Mouse (Mus musculus) layer of hippocampus, postnatal 36 days (tissue): ENCODE data around the gene Cdyl. TPM values are rescaled to one million over a fixed set of nuclear protein-coding genes. Genes with fewer than 3 reads are reported as not detected.

Experiments
- DNase-seq, 2 experiments: peaks; one replicate each; pipeline ENCODE4 v3.0.0; 2022
- total RNA-seq, 2 experiments: library from RNA; stranded (reverse); gene quantifications; 2 replicates each; pipeline ENCODE4 v1.2.3; 2021

Cdyl gene
- total RNA-seq, 2 experiments from 2014 or later, result 24.6 to 27.8 TPM

DNA sequence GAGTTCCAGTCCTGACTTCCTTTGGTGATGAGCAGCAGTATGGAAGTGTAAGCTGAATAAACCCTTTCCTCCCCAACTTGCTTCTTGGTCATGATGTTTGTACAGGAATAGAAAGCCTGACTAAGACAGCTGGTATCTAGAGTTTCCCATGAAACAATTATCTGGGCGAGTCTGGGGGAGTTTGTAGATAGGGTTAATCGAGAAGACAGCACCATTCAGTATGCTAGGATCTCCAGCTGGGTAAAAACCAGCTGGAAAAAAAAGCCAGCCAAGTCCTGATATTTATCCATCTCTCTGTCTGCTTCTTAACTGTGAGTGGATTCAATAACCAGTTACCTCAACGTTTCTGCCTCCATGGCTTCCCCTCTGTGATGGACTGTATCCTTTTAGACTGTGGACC lies 104.9 kb downstream of the Cdyl start:
- no peak for DNase-seq

- DNase-seq, result no peak
These were observed 106.2 kb downstream of the Cdyl start for GRCm38 (mm10) chr13:35765817-35766216.

DNA sequence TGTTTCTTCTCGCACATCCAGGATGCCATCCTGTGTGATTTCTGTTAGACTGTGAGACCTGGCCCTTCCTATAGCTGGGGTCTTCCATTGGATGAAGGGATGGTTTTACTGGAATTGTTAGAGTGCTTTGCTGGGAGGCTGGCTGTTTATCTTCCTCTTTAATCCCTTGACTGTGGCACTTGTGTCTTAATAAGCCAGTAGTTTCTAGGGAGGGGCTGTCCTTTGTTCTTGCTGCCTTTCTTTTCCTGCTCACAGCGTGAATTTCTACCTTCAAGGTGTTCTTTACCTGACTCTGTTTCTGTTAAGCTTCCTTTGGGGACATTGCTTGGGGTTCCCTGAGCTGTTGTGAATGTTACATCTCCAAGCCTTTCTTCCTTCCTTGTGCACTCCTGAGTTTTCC lies 110.0 kb downstream of the Cdyl start:
- no peak for DNase-seq

- no peak for DNase-seq
These were observed 110.8 kb downstream of the Cdyl start for GRCm38 (mm10) chr13:35770421-35770820.

DNA sequence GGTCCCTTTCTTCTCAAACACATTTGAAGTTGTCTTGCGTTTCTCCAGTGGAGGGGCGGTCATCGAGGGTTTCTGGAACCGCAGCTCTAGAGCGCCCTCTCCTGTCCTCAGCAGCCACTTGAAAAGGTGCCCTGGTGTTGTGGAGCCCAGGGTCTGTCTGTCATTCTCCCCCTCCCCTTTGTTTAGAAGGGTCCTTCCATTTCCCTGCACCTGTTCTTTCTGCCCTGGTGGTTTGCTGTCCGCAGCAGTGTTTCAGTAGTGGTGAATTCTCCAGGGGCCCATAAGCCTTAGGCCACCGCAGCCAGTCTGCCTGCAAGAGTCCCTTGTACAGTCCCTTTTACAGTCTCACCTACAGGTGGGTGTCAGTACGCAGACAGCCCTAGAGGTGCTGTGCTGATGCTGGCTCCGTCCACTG lies 112.3 kb downstream of the Cdyl start:
- peak; percentile 40 to 51 for DNase-seq

- DNase-seq, result no peak
These were observed 114.1 kb downstream of the Cdyl start for GRCm38 (mm10) chr13:35773763-35774162.

DNA sequence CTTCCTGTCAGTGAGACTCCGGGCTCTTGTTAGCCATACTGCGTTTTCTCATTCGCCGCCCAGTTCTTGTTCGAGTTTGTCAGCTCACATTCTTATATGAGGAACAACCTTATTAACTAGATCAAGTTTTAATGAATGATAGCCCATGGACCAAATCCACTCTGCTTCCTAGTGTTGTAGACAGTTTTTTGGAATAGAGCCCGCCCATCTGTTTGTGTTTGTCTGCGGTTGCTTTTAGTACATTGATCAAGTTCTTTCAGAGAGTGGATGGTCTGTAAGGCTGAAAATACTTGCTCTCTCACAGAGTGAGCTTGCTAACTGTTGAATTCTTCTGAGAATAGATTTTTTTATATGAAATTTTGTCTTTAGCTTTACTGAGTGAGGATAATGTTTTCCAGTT lies 116.5 kb downstream of the Cdyl start:
- DNase-seq, result peak in 1 of 2 experiments; percentile 31

DNA sequence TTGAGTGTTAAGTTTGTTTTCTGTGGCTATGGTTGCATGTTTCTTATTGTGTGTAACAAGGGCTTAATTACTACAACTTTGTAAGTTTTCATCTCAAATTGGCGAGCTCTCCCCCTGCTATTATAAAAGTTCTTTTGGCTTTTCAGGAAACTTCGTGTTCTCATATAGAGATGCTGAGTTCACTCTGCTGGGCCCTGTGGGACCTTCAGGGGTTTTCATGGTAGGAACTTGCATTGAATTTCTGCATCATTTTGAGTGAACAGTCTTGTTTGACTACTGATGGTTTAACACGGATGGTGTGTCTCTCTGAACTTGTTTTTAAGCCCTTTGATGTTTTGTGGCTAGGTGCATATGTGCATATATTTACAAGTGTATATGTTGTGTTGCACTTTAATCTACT lies 121.1 kb downstream of the Cdyl start:
- DNase-seq, result no peak

- no peak for DNase-seq
These were observed 122.1 kb downstream of the Cdyl start for GRCm38 (mm10) chr13:35781755-35782154.

- peak; percentile 22 to 37 for DNase-seq
These were observed 123.3 kb downstream of the Cdyl start for GRCm38 (mm10) chr13:35782949-35783348.

DNA sequence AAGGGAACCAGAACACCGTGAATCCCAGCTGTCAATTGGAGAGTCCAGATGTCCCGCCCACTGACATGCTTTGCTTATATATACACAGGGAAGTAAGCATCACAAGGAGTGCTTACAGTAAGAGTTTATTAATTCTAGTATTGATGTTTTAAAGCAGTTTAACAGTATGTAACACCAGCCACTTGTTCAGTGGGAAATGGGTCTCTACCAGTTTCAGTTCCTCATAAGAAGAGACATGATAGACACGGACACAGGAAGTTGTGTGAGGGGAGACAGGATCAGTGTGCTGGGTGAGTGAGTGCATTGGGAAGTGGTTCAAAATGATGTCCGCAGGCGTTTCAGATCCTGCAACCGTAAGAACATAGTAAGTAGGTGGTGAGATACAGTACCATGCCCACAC lies 123.9 kb downstream of the Cdyl start:
- DNase-seq, result no peak

- no peak for DNase-seq
These were observed 124.6 kb downstream of the Cdyl start for GRCm38 (mm10) chr13:35784281-35784680.

DNA sequence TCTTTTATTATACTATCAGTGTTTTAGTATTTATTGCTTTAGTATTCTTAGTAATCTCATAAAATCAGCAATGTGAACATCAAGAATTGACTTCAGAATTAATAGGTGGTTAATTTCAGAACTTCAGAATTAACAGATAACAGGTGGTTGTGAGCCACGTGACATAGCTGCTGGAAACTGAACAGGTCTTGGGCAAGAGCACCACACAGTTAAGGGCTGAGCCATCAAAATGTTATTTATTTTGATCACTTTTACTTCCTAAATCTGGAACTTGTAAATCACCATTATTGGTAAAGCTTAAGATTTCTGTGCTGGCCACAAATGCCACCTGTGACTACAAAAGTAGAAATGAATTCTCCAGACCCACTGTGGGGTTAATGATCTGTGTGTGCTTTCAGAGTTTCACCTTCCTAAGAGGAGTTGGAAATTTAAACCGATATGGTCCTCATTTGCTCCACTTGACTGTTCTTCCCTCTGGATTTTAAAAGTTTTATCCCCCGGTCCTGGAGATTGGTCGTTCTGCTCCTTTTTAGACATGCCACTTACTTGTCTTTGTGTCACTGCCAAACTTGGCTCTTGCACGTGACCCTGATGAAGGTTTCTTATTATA lies 125.8 kb downstream of the Cdyl start:
- no peak for DNase-seq

- no peak for DNase-seq
These were observed 127.2 kb downstream of the Cdyl start for GRCm38 (mm10) chr13:35786726-35787399.

GRCm38 (mm10) chr13:35789577-35789976 lies 129.9 kb downstream of the Cdyl start:
- no peak for DNase-seq

- no peak for DNase-seq
These were observed 130.8 kb downstream of the Cdyl start for GRCm38 (mm10) chr13:35790431-35790830.

DNA sequence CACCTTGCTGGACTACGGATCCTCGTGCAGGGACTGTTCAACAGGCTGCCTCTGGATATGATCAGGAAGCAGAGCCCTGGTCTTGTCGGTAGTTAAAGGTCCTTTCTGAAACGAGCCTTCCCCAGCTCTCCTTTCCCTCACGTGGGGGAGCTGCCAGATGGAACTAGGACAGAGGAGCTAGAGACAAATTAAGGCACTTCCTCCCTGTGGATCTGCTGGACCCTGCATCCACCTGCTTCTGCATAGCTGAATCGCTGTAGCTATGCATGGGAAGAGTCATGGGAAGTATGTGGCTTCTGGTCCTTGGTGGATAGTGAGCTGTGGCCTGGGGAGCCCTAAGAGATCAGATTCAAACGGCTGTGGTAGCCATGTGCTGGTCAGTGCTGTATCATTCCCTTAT lies 134.7 kb downstream of the Cdyl start:
- no peak for DNase-seq

DNA sequence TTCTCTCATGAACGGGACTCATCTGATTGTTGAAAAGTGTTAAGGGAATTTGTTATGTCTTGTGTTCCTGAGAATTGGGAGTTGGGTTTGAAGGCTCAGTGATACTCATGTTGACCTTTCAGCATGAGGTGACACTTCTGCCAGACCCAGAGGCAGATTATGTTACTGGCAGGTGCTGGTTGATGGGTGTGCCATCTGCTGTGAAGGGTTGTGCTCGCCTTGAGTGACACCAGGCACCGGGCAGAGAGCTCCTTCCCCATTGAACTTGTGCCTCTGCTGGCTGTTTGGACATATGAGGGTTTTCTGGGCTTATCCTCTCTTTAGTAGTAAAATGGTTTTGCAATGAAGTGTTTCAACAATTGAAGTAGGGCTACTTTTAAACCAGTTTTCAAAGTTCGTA lies 135.1 kb downstream of the Cdyl start:
- DNase-seq, result no peak

- no peak for DNase-seq
These were observed 136.3 kb downstream of the Cdyl start for GRCm38 (mm10) chr13:35795887-35796286.

DNA sequence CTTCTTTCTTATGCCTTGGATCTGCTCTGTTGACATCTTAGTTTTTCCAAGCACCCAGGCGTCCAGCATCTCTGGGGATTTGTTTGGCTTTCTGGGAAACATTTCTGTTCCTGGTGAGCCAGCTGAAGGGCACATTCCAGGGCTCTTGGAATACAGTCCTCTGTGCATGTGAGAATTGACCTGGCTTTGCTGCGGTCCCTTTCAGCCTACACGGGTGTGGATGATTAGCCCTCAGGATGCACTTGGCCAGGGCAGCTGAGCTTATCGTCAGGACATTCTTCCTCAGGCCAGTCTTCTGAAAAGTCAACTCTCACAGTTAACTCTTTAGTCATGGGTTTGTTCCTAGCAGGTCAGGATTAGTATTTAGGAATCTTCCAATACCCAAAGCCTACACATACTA lies 136.7 kb downstream of the Cdyl start:
- no peak for DNase-seq

- no peak for DNase-seq
These were observed 138.3 kb downstream of the Cdyl start for GRCm38 (mm10) chr13:35797811-35798522.

GRCm38 (mm10) chr13:35798645-35799044 lies 139.0 kb downstream of the Cdyl start:
- peak; percentile 19 to 30 for DNase-seq

DNA sequence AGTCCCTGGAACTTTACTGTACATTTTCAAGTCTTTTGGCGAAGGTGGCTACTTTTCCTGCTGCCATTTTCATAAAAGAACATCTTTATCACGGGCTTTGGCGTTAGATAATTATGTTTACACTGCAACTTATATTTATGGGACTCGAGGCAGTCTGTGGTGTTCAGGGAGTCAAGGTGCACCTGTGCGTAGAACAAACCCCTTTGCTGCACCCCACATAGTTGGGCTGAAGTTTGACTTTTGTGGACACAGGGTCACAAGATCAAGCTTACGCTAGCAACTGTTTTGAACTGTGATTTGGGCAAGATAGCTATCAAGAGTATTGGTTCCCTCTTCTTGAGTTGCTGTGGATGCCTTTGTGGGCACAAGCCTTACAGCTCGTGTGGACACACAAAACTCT lies 140.6 kb downstream of the Cdyl start:
- DNase-seq, result no peak

DNA sequence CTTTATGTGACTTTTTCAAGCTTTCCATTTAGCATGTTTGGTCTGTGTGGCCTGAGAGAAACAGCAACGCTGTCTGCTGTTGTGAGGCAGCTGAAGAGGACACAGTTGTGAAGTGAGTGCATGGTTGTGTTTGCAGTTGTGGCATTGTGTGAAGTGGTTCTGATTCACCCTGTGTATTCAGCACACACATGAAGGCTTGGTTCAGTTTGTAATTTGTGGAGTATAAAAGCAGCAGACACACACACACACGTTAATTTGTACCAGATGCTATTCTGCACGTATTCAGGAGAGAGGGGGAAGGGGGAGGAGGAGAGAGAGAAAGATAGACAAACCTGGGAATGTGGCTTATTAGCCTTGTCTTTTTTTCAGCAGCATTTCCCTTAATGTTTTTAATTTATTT lies 146.1 kb downstream of the Cdyl start:
- no peak for DNase-seq
